Mouse (Mus musculus) limb, embryonic 12.5 days (tissue): Measurements from ENCODE around the gene C87436. TPM values are rescaled to one million over a fixed set of nuclear protein-coding genes. Genes with fewer than 3 reads are reported as not detected.
A peak's percentile ranks its signal among the peaks of the same experiment; 100 is the strongest.

ENCODE experiments used
- ATAC-seq: fragments of 200-750 bp; cut with Nextera tagmentation; 2 replicates; pipeline ENCODE4 v1.8.0; 2017; ENCODE audit warnings: low read depth, moderate TSS enrichment; ENCODE audit not compliant: insufficient number of reproducible peaks, insufficient read depth, low FRiP score, low TSS enrichment
- H3K27ac ChIP-seq: fragments of 300-500 bp; sonication (generic); 2 replicates; pipeline ENCODE4 v1.5.1; 2016; ENCODE audit warnings: mild to moderate bottlenecking, moderate library complexity
- H3K27me3 ChIP-seq: fragments of 300-500 bp; sonication (generic); 2 replicates; pipeline ENCODE4 v1.6.1; 2016; ENCODE audit warnings: mild to moderate bottlenecking, moderate library complexity
- H3K36me3 ChIP-seq: fragments of 300-500 bp; sonication (generic); 2 replicates; pipeline ENCODE4 v1.6.1; 2016; ENCODE audit warnings: mild to moderate bottlenecking, moderate library complexity
- H3K4me1 ChIP-seq: fragments of 300-500 bp; sonication (generic); replicated peaks from 2 replicates; pipeline ENCODE4 v1.6.1; 2016
- H3K4me2 ChIP-seq: fragments of 300-500 bp; sonication (generic); 2 replicates; pipeline ENCODE4 v1.6.1; 2016; ENCODE audit warnings: mild to moderate bottlenecking, moderate library complexity
- H3K4me3 ChIP-seq: fragments of 300-500 bp; sonication (generic); replicated peaks from 2 replicates; pipeline ENCODE4 v1.5.1; 2016; ENCODE audit warnings: mild to moderate bottlenecking
- H3K9ac ChIP-seq: fragments of 300-500 bp; sonication (generic); replicated peaks from 2 replicates; pipeline ENCODE4 v1.6.1; 2016; ENCODE audit warnings: mild to moderate bottlenecking, moderate library complexity
- H3K9me3 ChIP-seq: fragments of 300-500 bp; sonication (generic); 2 replicates; pipeline ENCODE4 v1.6.1; 2016; ENCODE audit warnings: mild to moderate bottlenecking, moderate library complexity
- WGBS: fragments of 180-500 bp; shearing (Covaris S2); methylation state at CpG from one replicate; pipeline ENCODE4 v1.1.7; 2016; 5-methylcytosine and 5-hydroxymethylcytosine counted together
- polyA plus RNA-seq: library from polyadenylated mRNA; unstranded; fragments of >200 nt; fragmentation: Nextera tagmentation; extraction: Ambion mirVana; gene quantifications from 2 replicates; pipeline ENCODE4 v1.2.1, GENCODE M21; 2016

Gene C87436
- polyA plus RNA-seq, 1 experiment from 2014 or later = 25.8 TPM

DNA sequence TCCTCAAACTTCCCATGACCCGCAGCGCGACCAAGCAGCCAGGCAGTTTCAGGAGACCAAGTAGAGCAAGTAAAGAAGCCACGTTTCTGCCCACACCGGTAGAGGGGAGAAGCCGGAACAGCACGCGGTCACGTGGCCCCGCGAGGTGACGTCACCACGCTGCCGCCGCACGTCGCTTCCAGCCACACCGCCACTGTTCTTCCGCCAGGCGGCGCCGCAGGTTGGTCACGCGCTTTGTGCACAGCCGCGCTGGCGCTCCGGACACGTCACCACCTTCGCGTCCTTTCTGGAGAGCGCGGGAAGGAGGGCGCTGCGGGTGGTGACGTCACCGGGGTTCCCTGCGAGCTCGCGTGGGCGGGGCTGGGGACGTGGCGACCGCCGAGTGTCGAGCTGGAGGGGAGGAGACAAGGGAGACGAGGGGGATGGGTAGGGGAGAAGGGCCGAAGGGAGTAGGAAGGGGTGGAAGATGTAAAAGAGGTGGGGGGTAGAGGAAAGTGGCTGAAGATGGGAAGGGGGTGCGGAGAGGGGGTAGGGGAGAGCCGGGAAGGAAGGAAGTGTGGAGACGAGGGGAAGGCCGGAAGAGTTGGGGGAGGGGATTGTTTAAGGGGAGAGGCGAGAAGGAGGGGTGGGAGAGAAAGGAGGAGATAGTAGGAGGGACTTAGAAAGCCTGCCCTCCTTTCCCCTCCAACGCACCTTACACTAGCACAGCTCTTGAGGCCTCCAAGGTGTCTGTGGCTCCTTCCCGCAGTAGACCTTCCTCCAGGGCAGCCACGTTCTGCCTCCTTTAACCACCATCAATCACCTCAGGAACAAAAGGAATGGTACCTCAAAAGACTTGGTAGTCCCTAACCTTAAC lies 34.2 kb downstream of the C87436 start:
- no peaks in the 10 kb centered on the region for H3K9me3 ChIP-seq
- H3K4me1 ChIP-seq = peaks cover 15% of the 10 kb centered on the region
- no peaks in the 10 kb centered on the region for H3K27me3 ChIP-seq
- peaks cover 24% of the 10 kb centered on the region; the same call in 1 of the 2 replicates for H3K36me3 ChIP-seq
- WGBS = 1% methylated on average over 56 of the region's 56 CpGs
- peak overlapping the region; percentile 67 for H3K4me2 ChIP-seq
- peak overlapping the region; percentile 92 for H3K27ac ChIP-seq
- ATAC-seq = peak; percentile 93
- peak overlapping the region; percentile 38 for H3K4me3 ChIP-seq
- H3K9ac ChIP-seq = peak overlapping the region; percentile 51

- H3K36me3 ChIP-seq = peaks cover 20% of the 10 kb centered on the region; the same call in 1 of the 2 replicates
- peak; percentile 7; the same call in 1 of the 2 replicates for ATAC-seq
- H3K27me3 ChIP-seq = no peaks in the 10 kb centered on the region
- H3K4me2 ChIP-seq = peak overlapping the region; percentile 67
- WGBS = 65% methylated on average over 7 of the region's 7 CpGs
- H3K4me1 ChIP-seq = peaks cover 22% of the 10 kb centered on the region
- H3K4me3 ChIP-seq = peak overlapping the region; percentile 38
- peak overlapping the region; percentile 51 for H3K9ac ChIP-seq
- no peaks in the 10 kb centered on the region for H3K9me3 ChIP-seq
- peak overlapping the region; percentile 92 for H3K27ac ChIP-seq
Observed at GRCm38 (mm10) chr6:86473077-86473476, 34.9 kb downstream of the C87436 start.

GRCm38 (mm10) chr6:86474072-86474471 lies 35.9 kb downstream of the C87436 start:
- H3K9me3 ChIP-seq = no peaks in the 10 kb centered on the region
- H3K27ac ChIP-seq = no peak overlapping the region
- peaks cover 32% of the 10 kb centered on the region for H3K4me1 ChIP-seq
- ATAC-seq = no peak
- H3K4me3 ChIP-seq = no peak overlapping the region
- WGBS = 93% methylated on average over 5 of the region's 5 CpGs
- H3K9ac ChIP-seq = no peak overlapping the region
- H3K4me2 ChIP-seq = no peak overlapping the region
- H3K27me3 ChIP-seq = no peaks in the 10 kb centered on the region
- H3K36me3 ChIP-seq = peaks cover 10% of the 10 kb centered on the region; the same call in 1 of the 2 replicates

DNA sequence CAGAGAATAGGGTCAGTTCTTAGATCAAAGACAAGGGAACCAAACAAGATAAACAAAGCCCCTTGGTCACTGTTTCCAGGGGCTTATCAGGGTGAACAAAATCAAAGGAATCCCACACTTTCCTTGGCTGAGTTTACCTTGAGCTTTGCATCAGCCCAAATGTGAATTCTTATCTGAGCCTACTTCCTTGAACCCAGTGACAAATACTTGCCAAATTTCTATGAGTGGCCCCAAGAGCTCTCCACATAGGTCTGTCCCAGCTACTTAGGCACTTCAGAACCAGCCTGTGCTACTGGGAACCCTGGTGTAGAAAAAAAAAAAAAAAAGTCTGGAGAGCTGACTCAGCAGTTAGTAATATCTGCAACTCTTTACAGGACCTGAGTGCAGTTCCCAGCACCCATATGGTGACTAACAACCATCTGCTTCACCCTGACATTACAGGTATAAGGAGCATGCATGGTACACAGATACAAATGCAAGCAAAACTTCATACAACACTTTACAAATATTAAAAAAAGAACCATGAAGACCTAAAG lies 36.5 kb downstream of the C87436 start:
- Histone ChIP-seq H3K4me3 (no peak overlapping the region), H3K9me3 (no peaks in the 10 kb centered on the region), H3K9ac (no peak overlapping the region), H3K36me3 (peaks cover 4% of the 10 kb centered on the region; the same call in 1 of the 2 replicates), H3K27ac (peak overlapping the region; percentile 64; the same call in 1 of the 2 replicates), H3K4me2 (no peak overlapping the region), H3K4me1 (peaks cover 39% of the 10 kb centered on the region), H3K27me3 (no peaks in the 10 kb centered on the region)
- ATAC-seq = no peak

DNA sequence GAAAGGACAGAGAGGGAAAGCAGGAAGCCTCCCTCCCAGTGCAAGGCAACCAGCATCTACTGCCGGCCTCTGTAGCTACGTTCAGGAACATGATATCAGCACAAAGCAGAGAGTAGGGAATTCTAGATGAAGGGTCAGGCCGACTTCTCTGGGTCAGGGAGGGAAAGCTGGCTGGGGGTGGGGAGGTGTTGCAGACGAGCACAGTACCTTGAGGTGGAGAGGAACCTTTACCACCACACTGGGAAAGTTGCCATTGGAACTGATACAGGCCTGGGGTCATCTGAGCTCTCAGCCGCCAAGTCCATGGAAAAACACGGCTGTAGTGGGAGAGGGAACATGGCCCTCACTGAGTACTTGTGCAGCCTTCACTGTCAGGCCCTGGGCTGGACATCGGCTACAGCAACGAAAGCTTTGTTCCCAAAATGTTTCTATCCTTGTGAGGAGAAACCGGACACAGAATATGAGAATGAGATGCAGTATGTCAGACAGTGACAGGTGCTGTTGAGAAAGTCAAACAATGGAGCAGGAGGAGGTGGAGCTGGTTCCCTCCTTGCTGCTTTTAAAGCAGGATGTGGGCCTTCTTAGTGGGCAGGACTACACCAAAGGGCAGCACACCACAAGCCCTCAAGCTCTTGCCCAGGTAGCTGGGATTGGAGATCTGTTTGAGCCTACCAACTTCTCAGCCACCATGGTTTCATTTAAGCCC lies 37.4 kb downstream of the C87436 start:
- H3K4me2 ChIP-seq = no peak overlapping the region
- no peaks in the 10 kb centered on the region for H3K27me3 ChIP-seq
- H3K9ac ChIP-seq = no peak overlapping the region
- no peaks in the 10 kb centered on the region for H3K36me3 ChIP-seq
- H3K4me3 ChIP-seq = no peak overlapping the region
- peaks cover 48% of the 10 kb centered on the region for H3K4me1 ChIP-seq
- H3K27ac ChIP-seq = peak overlapping the region; percentile 64
- WGBS = 71% methylated on average over 9 of the region's 9 CpGs
- no peak for ATAC-seq
- no peaks in the 10 kb centered on the region for H3K9me3 ChIP-seq

- H3K9ac ChIP-seq = no peak overlapping the region
- peaks cover 58% of the 10 kb centered on the region for H3K4me1 ChIP-seq
- ATAC-seq = no peak
- 86% methylated on average over 5 of the region's 5 CpGs for WGBS
- no peak overlapping the region for H3K4me2 ChIP-seq
- H3K27ac ChIP-seq = peak overlapping the region; percentile 97; the same call in 1 of the 2 replicates
- H3K36me3 ChIP-seq = no peaks in the 10 kb centered on the region
- no peak overlapping the region for H3K4me3 ChIP-seq
- H3K27me3 ChIP-seq = no peaks in the 10 kb centered on the region
- no peaks in the 10 kb centered on the region for H3K9me3 ChIP-seq
Observed at GRCm38 (mm10) chr6:86476931-86477330, 38.8 kb downstream of the C87436 start.

DNA sequence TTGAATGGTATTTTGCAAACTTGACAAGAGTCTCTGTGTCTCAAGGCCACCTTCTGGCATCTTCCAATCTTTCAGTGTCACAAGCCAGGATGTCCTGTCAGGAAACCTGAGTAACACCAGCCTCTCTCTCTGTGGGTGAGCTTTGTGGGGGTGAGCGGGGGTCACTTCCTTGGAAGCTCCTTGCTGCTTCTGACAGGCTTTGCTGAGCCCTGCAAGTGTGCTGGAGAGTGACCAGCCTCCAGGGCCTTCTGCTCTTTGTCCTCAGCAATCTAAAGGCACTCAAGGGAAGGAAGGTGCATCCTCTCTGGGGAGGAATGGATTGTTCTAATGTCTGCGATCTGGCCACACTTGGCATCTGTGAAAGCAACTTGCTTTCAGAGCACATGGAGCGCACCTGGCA lies 41.1 kb downstream of the C87436 start:
- peaks cover 50% of the 10 kb centered on the region for H3K4me1 ChIP-seq
- ATAC-seq = no peak
- no peaks in the 10 kb centered on the region for H3K36me3 ChIP-seq
- H3K4me3 ChIP-seq = no peak overlapping the region
- no peaks in the 10 kb centered on the region for H3K27me3 ChIP-seq
- 56% methylated on average over 3 of the region's 3 CpGs for WGBS
- peak overlapping the region; percentile 44 for H3K4me2 ChIP-seq
- peak overlapping the region; percentile 97 for H3K27ac ChIP-seq
- peak overlapping the region; percentile 5; the same call in 1 of the 2 replicates for H3K9ac ChIP-seq
- no peaks in the 10 kb centered on the region for H3K9me3 ChIP-seq

GRCm38 (mm10) chr6:86479816-86480188 lies 41.6 kb downstream of the C87436 start:
- H3K4me3 ChIP-seq = no peak overlapping the region
- no peak overlapping the region for H3K9ac ChIP-seq
- peak overlapping the region; percentile 97 for H3K27ac ChIP-seq
- peaks cover 52% of the 10 kb centered on the region for H3K4me1 ChIP-seq
- no peaks in the 10 kb centered on the region for H3K27me3 ChIP-seq
- H3K9me3 ChIP-seq = no peaks in the 10 kb centered on the region
- no peaks in the 10 kb centered on the region for H3K36me3 ChIP-seq
- peak overlapping the region; percentile 44 for H3K4me2 ChIP-seq
- ATAC-seq = peak; percentile 26; the same call in 1 of the 2 replicates

DNA sequence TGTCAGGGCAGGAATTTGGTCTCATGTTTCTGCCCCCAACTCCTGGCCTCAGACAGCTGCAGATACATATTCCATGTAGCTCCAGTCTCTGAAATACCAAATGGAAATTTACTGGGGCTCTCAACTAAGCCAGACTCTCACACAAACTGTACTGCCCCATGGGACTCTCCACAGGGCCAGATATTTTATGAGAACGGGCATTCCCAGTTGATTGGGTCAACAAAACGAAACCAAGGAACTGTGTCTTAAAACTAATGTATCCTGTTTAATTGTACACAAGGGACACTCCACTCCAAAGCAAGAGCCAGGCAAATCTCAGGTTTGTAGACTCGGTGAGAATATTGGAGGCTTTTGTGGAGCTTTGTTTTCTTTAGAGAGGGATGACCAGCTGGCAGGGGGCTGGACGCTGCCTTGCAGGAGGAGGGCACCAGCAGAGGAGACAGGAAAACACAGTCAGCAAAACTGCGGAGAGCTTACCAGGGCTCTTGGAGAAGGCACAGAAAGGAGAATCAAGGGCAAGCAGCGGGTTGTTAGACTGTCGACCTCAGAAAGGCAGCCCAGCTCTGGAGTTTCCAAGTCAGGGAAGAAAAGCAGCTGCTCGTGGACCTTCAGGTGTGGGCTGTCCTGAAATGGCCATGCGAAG lies 42.1 kb downstream of the C87436 start:
- H3K36me3 ChIP-seq = no peaks in the 10 kb centered on the region
- H3K4me2 ChIP-seq = peak overlapping the region; percentile 44
- no peaks in the 10 kb centered on the region for H3K9me3 ChIP-seq
- peaks cover 52% of the 10 kb centered on the region for H3K4me1 ChIP-seq
- H3K27me3 ChIP-seq = no peaks in the 10 kb centered on the region
- peak overlapping the region; percentile 14 for H3K4me3 ChIP-seq
- WGBS = 17% methylated on average over 9 of the region's 9 CpGs
- H3K9ac ChIP-seq = 0 out of 2 replicates have a peak overlapping the region, but pooled peaks have one; percentile 18
- peak overlapping the region; percentile 97 for H3K27ac ChIP-seq
- peak; percentile 79 for ATAC-seq

DNA sequence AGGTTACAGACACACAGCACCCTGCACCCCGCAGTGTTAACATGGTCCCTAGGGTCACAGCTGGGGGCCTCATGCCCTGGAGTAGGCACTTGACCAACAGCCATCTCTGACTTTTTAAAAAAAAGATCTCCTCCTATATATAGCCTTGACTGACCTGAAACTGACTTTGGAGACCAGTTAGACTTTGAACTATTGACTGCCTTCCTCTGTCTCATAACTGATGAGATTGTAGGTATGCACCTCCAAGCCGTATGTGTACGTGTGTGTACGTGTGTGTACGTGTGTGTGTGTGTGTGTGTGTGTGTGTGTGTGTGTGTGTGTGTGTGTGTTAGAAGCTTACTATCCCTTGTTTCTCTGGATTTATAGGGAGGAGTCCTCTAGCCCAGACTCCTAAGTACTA lies 43.7 kb downstream of the C87436 start:
- ATAC-seq = no peak
- Histone ChIP-seq H3K9ac (no peak overlapping the region), H3K36me3 (no peaks in the 10 kb centered on the region), H3K4me2 (0 out of 2 replicates have a peak overlapping the region, but pooled peaks have one; percentile 44), H3K9me3 (no peaks in the 10 kb centered on the region), H3K4me3 (no peak overlapping the region), H3K27me3 (no peaks in the 10 kb centered on the region), H3K4me1 (peaks cover 53% of the 10 kb centered on the region), H3K27ac (peak overlapping the region; percentile 97; the same call in 1 of the 2 replicates)
- WGBS = 87% methylated on average over 5 of the region's 5 CpGs
